Mouse (Mus musculus): ENCODE measurements around the gene Slc19a1.

DNA sequence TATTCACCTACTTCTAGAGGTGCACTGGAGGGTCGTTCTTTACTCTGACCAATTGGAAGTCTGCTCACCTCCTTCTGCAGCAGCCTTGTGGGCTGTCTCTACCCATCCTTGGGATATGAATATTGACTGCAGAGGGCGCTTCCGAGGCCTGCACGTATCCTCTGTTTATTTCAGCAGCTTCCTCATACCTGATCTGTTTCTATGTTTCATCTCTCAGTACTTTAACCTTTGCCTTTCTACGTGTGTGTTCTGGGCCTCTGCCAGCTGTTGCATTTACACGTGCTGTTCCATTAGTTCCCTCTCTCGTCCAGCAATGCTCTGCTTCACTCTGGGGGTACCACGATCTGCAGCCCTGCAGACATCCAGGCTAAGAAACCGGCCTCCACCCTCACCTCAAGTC, 14.4 kb upstream of the Slc19a1 start:
- no peak for TF ChIP-seq CTCF (IDR thresholded peaks at IDR 0.05; ENCODE audit: low read depth)
- no peak for TF ChIP-seq EP300 (IDR thresholded peaks at IDR 0.05; ENCODE audit: low read depth)

Data from liver, embryonic 14.5 days (tissue).